Mouse (Mus musculus) embryo, embryonic 11.5 days (tissue): ENCODE measurements around the gene Ctcfl.
"Not testable (repeated sequence)": the region's sequence is repeated elsewhere in the genome, so short reads cannot be mapped to it uniquely, and the experiment has no call there.

Source experiments
- DNase-seq: peaks from one replicate; pipeline ENCODE4 v3.0.0-alpha.2; 2012; ENCODE audit warnings: low read depth, low spot score

The Ctcfl gene

DNA sequence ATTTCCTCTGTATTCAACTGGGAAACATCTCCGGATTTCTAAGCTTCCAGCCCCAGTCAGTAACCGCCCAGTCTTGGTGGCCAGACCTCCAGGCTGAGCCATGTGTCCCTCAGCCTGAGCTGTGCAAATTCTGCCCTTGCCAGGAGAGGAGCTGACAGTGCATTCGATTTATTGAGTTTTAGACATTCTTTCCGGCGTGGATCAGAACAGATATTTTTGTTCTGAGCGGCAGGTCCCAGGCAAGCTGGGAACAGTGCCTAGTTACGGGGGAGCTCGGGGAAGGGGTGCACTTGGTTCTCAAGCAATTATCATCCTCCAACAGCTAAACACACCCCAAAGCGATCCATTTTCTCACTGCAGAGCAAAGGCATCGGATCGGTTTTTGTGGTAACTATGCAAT, 24.3 kb upstream of the Ctcfl start:
- no peak for DNase-seq

DNA sequence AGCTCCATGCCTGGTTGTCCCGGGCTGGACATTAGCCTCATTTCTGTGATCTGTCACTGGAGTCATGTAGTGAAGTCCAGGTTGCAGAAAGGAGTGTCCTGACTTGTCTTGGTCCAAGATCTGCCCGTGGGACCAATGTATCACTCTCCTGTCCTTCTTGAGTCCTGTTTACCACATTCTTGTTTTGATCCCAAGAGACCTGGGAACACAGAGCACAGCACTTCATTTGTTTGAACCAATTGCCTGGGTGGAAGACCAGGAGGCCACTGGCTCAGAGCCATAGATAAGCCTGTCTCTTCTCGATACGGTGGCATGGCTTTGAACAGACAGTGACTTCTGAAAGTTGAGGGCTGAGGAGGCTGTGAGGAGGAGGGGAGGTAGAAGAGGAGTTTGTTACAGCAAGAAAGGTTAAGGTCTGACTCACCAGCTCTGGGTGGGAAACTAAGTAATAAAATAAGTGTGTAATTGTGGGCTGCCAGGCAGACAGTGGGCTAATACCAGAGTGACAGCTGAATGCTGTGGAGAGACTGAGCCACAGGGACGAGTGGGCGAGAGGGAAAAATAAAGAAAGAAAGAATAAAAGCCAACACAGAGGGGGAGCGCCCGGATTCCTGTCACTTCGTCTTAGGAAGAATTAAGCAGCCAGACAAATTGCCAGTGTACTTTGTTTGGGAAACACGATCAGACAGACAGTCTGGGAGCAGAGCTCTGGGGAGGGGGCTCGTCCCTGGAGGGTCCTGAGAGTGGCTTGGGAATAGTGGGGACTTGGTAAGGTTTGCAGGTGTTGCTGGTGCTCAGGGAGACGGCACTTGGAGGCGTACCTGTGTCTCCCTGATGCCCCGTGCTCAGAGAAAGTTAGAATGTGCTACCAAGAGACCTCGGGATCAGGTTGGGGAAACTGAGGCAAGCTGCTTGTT, 19.3 kb upstream of the Ctcfl start:
- no peak for DNase-seq

DNA sequence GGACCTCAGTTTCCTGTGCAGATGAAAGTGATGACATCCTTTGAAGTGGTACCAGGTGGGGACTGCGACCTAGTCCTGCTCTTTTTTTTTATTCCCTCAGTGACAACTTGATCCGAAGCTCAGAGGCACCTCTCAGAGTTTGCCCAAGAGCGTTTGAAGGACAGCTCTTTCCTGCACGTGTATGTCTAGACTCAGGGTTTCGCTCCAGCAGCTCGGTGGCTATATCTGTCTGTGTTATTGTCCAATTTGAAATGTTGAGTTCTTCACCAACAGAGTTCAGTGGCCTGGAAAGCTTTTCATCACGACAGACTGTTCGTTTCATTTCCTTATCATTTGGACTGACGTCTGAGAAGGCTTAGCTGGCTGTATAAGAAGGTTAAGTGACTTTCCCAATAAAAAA, 15.4 kb upstream of the Ctcfl start:
- DNase-seq, result no peak

DNA sequence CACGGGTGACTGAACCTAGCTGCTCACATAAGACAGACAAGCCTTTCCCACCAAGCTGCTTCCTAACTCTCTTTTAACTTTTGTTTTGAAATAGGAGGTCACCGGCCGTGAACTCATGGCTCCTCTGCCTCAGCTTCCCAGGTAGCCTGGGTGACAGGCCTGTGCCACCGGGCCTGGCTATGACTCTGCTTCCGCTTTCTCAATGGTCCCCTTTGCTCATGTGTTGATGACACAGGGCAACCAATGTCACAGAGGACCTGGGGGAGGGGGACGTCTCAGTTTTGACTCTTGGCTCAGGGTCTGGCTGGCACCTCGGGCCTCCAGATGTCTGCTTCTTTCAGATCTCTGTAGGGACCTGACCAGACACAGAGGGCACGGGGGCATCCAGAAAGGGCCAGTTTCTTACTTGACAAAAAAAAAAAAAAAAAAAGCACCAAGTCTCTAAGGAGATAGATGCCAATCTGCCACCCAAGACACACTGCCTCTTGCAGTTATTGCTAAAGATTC, 13.5 kb upstream of the Ctcfl start:
- DNase-seq, result no peak

DNA sequence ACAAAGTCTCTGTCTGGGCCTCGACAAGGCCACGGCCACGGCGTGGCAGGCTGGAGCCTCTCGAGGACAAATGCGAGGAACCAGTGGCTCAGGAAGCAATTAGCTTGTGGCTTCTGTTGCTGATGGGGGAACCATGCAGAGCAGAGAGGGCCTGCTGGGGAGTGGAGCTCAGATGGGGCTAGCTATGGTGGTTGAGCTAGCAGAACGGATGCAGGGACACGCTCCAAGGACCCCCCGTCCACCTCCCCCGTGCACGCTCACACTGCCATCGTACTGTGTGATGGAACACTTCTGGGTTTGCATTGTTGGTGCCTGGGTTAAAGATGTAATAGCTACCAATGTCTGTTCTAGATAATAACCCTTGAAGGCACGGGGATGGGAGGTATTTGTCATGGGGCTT, 12.9 kb upstream of the Ctcfl start:
- no peak for DNase-seq

DNA sequence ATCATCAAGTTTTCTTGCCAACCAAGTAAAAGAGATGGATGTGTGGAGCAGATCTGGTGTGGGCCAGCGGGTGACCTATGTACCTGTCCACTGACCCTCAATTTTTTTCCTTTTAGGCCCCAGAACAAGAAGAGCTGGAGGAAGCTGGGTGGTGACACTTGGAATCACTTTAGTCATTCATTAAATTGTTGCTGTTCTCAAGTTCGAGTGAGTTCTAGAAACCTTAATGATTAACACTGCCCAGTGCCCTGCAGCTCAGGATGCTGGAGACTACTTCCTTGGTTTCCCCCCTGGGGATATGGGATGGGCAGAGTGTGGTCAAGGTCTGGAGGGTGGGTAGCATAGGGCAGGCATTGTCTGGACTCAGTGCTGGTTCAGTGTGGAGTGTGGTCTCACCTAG, 9.8 kb upstream of the Ctcfl start:
- no peak for DNase-seq

DNA sequence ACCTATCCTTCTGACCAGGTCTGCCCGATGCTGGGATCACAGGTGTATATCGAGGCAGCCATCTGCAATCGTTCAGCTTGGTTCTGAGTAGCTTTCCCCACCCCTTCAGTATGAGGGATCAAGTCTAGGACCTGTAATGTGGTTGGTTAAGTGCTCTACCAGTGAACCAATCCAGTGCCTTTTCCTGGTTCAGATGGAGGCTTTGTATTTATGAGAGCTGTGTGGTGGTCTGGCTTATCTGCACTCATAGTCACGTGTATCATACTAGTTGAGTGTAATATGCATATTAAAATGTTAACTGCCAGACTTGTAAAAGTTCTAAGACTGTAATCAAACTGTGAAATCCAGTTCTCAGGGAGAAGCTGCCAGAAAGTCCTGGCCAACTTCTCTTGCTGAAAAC, 7.1 kb upstream of the Ctcfl start:
- DNase-seq, result no peak

DNA sequence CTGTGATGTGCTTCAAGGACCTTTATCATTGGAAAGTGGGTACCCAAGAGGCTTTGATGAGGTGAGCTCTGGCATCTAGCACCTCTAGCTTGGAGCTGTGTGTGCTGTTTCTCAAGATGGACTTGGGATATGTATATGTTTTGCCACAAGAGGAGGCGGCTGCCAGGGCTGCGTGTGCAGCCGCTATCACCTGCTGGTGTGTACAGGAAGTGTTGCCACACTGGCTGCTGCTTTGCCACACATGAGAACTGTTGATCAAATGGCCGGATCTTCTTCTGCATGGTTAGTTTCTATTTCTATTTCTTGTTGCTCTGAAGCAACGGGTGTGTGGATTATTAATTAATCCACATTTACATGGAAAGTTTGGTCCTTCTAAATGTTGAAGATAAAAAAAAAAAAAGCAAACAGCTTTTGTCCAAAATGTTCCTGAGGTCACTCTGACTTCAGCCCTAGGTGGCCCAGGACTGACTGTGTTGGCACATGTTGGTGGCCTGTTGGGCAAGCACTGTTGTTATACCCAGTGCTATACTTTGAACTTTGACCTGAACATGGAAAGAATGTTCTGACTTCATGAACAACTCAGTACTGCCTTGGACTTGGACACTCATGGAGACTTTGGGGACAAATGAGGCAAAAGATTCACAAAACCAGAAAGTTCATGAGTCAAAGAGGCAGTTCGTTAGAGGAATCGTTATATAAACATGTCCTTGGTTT, 4.9 kb upstream of the Ctcfl start:
- DNase-seq, result no peak

DNA sequence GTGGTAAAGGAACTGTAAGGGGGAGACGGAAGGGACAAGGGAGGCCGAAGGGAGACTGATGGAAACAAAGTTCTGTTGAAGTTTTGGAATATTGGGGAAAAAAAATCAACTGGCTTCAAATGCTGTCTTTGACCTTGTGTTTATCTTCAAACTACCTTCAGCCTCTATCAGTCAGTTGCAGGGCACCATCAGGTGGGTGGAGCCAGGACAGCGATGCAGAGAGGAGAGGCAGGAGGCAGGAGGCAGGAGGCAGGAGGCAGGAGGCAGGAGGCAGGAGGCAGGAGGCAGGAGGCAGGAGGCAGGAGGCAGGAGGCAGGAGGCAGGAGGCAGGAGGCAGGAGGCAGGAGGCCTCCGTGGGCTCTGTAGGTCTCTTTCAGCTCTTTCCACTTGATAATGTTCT, 792 bp upstream of the Ctcfl start:
- DNase-seq, result not testable (repeated sequence)

DNA sequence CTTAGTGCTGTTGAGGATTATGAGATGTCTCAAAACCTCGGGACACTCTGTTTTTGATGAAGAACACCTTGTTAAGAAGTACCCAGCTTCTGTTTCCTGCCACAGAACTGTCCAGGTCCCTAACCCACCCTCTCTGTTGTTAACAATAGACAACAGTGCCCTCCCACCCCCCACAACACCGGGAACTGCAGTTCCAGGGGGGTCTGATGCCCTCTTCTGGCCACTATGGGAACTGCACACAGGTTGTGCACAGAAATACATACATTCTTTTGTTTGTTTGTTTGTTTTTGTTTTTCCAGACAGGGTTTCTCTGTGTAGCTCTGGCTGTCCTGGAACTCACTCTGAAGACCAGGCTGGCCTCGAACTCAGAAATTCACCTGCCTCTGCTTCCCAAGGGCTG, 5.5 kb downstream of the Ctcfl start:
- DNase-seq, result not testable (repeated sequence)

DNA sequence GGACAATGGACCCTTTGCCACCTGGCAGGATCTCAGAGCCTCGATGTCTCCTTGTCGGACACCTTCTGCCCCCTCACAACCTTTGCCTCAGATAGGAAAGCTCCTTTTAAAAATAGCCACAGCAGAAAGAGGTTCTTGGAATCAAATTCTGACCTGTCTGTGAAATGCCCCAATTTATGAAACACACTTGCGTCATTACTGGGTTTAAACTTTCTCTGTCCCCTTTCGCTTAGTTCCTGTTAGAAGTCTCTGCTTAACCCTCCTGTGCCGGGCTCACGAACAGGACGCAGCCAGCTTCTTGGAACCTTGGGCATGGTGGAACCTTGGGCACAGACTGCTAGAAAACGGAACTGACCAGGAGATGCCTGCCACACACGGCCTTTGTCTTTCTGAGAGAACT, 8.8 kb downstream of the Ctcfl start:
- DNase-seq, result no peak

DNA sequence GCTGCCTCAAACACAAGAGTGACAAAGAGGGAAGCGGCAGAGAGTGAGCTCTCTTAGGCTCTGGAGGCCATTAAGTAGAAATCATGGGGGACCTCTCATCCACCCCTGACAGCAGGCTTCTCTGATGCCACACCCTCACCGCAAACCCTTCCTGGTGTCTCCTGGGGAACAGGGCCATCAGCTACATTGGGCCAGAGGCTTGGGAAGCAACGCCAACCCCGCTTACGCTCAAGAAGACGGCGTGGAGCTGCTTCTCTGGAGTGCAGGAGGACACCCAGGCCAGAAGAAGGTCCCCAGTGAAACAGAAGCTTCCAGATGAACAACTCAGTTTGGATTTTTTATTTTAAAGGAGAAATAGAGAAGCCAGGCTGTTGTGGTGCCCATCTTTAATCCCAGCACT, 9.8 kb downstream of the Ctcfl start:
- no peak for DNase-seq

DNA sequence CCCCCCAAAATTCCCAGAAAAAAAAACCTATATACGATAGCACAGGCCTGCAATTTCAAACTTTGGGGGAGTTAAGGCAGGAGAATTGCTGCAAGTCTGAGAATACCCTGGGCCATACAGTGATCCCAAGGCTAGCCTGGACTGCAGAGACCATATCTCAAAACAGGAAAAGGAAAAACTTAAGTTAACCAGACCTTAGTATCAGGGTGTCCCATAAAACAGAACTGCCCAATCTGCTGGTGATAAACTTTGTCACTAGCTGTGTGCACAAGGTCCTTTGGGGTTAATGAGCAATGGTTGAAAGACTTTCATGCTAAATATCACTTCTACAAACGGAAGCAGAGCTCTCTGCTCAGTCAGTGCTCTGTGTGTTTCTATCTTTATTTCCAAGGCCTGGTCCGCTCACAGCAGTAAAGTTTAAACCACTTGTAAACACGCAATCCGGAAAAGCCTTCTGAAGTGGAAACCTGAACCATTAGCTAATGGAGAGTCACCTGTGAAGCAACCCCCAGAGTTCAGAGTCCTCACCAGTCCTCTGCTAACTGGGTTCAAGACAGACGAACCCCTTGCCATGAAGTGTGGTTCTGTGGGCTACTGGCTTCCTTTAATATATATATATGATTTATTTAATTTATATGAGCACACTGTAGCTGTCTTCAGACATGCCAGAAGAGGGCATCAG, 10.7 kb downstream of the Ctcfl start:
- no peak for DNase-seq

DNA sequence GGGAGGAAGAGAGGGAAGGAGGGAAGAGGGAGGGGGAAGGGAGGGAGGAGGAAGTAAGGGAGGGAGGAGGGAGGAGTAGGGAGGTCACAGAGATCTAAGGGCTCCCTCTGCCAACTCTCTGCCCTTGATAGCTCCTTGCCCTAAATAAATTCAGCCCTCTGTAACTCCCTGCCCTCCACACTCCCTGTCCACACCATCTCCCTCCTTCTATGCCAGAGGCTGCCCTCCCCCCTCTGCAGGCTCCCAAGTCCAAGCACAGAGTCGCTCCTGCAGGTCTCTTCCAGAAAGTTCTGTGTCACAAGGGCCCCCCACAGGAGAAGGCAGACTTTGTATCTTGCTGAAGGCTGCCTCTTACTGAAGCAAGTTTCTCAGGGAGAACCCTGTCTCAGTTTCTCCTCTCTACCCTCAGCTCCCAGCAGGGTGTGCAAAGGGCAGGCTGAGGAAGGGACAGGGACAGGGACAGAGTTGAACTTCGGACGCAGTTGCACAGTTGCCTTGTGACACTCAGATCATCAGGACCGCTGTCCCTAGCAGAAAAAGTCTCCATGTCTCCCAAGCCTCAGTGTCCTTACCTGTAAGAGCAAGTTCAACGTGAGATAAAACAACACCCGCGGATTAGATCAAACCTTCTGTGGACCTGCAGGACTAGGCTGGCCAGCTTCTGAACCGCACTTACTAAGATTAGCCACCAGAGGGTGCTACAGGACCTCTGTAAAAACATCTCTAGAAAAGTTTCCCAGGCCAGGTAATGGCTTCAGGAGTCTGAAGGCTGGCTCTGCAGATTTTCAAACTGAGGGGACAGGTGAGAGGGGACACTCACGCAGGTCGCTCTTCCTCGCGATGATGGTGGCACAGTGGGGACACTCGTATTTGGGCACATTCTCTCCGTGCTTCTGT, 12.2 kb downstream of the Ctcfl start:
- DNase-seq, result peak; percentile 67

DNA sequence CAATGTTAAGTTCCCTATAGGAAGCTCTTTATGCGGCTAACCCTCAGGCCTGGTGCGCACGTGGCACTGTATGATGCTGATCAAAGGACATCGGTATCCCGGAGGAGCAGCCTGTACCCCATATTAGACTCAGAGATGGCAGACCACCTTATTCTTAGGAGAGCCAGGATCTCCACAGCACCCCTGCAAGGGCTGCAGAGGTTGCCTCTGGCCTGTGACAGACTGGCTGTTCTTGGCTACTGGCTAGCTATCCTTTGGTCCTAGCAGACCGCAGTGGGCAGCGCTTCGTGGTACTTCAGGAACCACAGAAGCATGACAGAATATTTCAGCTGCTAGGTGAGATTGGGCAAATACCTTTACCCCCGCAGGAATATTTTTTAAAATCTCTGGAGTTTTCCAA, 12.9 kb downstream of the Ctcfl start:
- no peak for DNase-seq

DNA sequence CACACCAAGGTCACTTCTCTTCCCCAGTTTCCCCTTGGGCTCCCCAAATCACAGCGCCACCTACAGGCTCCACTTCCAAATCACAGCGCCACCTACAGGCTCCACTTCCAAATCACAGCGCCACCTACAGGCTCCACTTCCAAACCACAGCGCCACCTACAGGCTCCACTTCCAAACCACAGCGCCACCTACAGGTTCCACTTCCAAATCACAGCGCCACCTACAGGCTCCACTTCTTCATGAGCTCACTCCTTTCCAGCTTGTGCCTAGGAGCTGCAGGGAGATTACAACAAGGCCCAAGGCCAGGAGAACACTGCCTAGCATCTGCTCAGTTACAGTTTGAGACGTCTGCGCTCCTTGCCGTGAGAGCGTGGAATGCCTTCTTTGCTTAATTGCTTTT, 22.0 kb downstream of the Ctcfl start:
- DNase-seq, result not testable (repeated sequence)

DNA sequence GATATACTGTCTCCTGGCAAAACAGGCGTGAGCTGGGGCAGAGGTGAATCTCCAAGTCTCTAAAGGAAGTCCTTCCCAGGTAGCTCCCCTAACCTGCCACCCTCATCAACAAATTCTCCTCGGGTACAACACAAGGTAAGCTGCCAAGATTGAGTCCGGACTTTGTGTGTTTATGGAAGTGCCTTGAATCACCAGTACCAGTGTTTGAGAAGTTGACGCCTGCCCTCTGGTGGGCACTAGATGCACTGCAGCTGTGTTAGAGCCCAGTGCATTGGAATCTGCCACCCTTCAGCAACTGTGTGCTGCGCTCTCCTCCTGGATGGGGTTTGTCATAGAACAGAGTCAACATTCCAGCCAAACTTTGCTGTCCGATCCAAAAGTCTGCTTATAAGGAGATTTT, 29.9 kb downstream of the Ctcfl start:
- DNase-seq, result peak; percentile 80

DNA sequence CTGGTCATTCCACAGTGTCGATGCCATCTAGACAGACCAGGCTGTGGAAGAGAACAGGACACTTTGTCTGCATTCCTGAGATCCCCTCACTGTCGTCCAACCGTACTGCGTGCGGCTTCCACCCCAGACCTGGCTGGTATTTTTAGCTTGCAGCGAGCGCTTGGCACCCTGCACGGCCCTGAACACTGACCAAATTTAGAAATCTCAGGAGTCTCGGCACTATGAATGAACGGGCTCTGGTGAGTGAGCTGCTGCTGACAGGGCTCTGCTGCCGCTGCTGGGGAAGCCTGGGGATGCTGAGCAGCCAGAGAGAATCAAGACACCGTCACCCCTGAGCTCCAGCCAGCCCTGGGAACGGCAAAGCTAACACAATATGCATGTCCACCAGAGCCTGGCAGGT, 31.9 kb downstream of the Ctcfl start:
- no peak for DNase-seq

DNA sequence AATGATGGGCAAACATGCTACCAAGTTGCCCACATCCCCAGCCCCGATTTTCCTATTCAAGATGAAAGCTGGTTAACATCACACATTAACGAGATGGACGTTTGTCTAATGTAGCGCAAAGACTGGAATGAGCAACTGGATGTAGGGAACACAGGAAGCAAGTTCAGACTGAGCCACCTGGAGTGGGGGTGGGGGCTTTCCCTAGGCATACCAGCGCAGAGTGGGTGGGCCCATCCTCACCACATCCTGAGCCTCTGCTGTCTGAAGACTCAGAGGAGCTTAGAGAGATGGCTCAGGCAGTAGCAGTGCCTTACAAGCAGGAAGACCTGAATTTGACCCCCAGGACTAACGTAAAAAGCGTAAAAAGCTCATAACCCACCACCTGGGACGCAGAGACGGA, 33.6 kb downstream of the Ctcfl start:
- no peak for DNase-seq

DNA sequence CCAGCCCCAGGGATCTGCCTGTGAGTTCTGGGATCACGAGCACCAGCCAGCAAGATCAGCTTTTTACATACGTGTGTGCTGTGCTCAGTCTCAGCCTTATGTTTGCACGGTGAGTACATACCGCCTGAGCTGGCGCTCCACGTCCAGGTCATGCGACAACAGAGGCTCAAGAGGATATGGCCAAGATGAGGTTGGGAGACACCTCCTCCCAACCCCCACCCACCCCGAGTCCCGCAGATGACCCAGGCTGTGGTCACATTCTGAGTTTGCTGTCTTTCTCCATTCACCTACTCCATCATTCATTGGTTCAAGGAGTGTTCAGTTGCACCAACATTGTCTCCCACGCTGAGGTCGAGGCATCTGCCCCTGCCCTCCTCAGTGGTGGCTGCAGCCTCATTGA, 34.5 kb downstream of the Ctcfl start:
- DNase-seq, result no peak
